Mouse (Mus musculus) liver, embryonic 14.5 days (tissue): ENCODE measurements at regions not wholly inside any gene's neighbourhood (a gene's known extent, or its start where the extent isn't known, plus 50 kb on each side); places are given as distances from the start of the nearest gene placed in this dataset.

ENCODE experiments used
- CTCF ChIP-seq: IDR thresholded peaks from 2 replicates; pipeline ENCODE4 v1.5.1; 2016; ENCODE audit warnings: antibody characterized with exemption, low read depth, control low read depth
- EP300 ChIP-seq: IDR thresholded peaks from 2 replicates; pipeline ENCODE4 v1.6.1; 2016; ENCODE audit warnings: antibody characterized with exemption, low read depth

DNA sequence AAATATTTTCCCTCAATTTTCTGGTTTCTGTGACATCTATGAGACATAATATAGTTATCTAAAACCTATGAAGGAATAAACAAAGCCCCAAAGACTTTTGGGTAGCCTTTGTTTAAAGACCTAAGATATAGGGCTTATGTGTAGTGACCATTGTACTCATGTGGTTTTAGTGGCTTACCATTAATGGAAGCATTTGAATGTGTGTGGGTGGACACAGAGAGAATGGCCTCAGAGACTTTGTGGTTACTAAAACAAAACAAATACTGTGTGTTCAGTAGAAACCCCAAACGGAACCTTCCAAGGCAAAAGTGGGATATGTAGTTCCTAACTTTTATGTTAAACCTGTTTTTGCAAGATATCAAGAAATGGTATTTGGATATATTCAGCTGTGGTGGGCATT, 1228.7 kb downstream of the Slc22a22 start:
- TF ChIP-seq CTCF (no peak), EP300 (no peak)
